Mouse (Mus musculus) liver, adult 2 months (tissue): ENCODE results near the gene Nedd4.

Experiments used
- CTCF ChIP-seq: fragments of 200-500 bp; IDR thresholded peaks from 2 replicates; pipeline ENCODE4 v1.5.1; 2011; ENCODE audit warnings: low read depth, low read length, control low read depth
- POLR2A ChIP-seq: fragments of 200-500 bp; IDR thresholded peaks from 2 replicates; pipeline ENCODE4 v1.6.1; 2011; ENCODE audit warnings: low read length, control low read depth; ENCODE audit not compliant: insufficient read depth; ENCODE audit errors: extremely low read depth

- TF ChIP-seq CTCF (no peak), POLR2A (no peak)
Observed at GRCm38 (mm10) chr9:72685231-72685630, 23.1 kb downstream of the Nedd4 start.
